Mouse (Mus musculus) embryo, embryonic 10.5 days (tissue): ENCODE measurements at regions not wholly inside any gene's neighbourhood (a gene's known extent, or its start where the extent isn't known, plus 50 kb on each side); places are given as distances from the start of the nearest gene placed in this dataset.

ENCODE experiments used
- DNase-seq: peaks from one replicate; pipeline ENCODE4 v3.0.0-alpha.2; 2015; ENCODE audit warnings: low spot score

DNA sequence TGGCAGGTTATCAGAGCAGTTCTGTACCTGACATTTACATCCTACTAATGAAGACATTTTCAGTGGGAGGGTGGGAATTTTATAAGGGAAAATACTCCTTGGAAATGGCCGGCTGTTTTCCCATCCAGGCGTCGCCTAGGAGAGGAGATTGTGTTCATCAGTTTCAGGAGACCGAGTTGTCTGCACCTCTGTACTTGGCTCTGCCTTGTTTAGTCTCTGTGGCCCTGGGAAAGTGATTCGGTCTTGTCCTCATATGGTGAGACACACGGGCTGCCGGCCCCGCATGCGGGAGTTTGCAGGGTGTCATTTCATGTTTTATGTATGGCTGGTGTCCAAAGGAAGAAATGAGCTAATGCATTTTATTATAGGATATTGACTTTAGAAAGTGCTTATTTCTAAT, 287.9 kb downstream of the Cd109 start:
- DNase-seq = no peak

DNA sequence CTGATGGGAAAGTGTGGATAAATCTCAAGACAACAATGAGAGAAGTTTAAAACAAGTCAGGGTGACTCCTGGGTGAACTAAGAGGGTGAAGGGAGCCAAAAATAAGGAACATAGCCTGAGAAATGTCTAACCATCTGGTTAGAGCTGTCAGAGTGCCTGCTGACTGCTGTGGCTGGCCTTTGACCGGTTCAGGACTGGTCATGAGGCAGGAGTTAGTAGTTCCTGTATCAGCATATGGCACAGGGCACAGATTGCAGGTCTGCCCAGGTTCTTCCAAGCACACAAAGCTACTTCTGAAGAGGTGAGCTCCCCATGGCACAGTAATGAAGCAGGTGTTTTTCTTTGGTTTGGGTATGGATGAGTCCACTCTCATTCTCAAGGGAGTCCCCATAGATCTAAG, 302.0 kb downstream of the Cd109 start:
- DNase-seq = no peak

DNA sequence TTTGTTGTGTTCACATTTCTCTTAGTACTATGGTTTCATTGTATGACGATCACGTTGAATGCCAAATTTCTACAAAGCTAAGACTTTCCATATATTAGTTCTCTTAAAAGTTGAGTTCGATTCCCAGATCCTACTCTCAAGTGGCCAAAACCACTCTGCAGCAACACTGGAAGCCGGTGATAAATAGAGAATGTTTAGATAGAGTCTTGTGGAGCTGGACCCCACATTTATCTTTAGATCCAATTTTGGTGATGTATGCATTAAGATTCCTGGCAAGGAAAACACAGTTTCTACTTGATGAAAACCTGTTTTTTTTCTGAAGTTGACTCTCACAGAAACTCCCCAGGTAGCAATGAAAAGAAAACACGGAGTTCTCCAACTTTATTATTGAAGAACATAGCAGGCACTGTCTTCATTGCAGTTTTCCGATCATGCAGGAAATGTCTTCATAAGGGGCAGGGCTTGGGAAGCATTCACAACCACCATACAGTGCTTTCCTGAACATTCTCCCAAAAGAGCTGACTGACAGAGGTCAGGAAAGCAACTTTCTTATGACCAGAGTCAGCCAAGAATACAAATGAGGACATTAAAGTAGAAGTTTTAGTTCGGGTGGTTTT, 310.7 kb downstream of the Cd109 start:
- DNase-seq = no peak

DNA sequence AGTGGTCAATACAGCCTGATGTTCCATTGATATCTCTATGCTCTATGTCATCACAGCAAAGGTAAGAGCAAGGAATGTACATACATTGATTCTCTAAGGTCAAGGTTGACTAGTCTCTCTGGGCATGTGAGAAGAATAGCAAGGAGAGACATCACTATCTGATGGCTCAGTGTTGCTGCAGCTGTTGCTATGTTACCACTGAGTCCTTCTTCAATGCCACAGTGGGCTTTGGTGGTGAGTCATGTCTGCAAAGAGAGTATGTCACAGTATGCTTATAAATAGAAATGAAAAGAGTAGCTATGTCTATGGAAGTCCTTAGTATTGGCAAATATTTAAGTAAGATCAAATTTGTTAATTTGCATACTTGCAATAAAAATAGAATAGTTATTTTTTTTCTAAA, 326.3 kb downstream of the Cd109 start:
- DNase-seq = no peak

DNA sequence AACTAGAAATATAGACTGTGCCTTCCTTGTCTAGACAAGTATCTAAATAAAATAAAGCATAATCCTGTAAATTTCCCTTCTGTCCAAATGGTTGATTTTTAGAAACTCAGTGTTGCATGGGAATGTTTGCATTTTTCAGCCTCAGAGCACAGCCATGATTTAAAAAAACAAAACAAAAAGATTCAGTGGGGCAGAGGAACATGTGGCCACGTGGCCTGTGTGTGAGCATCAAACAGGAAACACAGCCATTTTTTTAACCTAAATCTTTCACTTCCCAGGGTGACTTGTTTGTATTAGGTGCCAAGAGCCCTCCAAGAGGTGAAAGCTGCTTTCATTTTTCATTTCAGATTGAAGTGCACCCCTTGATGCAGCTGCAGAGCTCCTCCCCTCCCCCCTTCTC, 349.5 kb downstream of the Cd109 start:
- no peak for DNase-seq

DNA sequence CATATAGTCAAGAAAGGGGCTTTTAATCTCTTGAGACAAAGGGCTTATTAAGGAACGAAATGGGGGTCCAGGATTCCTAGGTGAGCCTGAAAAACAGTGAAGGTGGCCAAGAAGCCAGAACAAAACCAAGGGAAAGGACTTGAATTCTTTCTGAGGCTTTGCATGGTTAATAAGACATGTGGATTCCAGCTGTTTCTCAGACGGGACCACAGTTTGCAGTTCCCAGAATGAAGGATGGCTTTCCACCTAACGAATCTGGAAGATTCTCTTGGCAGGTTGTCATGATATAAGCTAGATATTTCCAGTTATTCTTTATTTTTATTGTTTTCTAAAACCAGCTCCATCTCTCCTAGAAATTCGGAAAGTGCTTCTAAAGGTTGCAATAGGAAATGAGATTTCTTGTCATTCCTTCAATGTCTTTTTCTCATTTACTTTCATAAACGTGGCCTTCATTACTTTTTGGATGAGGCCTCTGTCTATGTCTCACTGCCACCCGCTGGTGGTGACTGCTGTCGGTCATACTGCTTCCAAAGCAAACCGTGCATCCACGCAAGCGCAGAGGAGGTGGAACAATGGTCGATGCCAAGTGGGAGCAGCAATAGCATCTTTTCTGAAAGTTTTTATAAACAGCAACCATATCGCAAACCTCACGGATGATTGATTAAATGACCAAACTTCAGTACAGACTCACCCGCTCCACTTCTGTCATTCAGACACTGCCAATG, 350.0 kb downstream of the Cd109 start:
- peak; percentile 30 for DNase-seq

DNA sequence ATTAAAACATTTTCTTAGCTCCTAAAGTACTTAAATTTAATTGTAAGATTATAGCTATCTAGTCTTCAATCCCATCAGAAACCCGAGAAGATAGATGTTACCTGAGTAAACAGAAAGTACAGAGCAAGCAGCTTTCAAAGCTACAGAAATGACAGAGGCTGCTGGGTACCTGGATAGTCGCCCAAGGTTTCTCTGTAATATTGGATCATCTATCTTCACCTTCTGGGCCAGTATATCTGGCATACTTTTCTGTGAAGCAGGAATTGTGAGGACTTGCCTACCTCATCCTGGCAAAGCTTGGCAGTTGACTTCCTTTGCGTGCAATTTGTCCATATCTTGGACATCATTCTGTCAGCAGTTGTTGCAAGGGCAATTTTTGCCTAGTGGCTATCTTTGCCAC, 356.4 kb downstream of the Cd109 start:
- DNase-seq = no peak

DNA sequence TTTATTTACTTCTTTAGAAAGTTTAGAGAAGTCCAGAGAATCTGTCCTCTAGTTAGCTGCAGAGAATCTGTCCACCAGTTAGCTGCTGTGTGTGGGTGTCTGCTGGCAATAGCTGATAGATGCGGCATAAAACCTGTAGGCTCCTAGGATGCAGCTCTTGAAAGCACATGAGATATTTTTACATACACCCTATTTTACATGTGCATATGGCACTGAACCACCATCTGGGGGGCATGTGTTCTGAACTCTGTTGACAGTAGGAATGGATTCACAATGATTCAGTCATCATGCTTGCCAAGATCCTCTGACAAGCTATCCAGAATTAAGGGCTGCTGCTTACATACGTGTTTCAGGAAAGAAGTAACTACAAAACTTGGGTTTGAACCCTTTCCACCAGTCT, 368.4 kb downstream of the Cd109 start:
- DNase-seq = no peak

DNA sequence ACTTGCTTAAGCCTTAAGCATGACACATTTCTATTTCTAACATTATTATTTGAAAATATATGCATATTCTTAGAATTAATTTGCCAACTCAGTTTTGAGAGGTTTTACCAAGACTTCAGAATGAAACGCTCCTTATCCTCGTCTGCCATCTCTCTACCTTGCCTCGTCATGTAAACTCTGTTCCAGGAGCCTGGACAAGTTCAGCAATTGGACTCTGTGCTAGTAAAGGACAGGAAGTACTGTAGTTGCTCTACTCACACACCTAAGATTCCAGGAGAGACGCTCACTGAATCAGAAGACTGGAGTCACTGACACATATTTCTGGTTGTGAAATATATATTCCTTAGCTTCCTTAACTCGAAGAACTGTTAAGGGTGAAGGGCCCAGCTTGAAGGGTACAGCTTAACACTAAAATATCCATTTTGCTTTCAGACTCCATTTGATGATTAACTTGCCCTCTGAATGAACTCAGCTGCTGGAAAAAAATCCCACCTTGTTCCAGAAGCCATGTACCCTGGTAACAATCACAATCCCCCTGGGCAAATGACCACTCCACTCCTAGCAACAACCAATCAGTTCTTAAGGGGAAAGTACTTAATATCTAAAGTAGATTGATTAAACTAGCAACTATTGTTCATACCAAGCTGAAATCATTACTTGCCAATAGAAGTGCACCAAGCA, 370.0 kb downstream of the Cd109 start:
- no peak for DNase-seq

DNA sequence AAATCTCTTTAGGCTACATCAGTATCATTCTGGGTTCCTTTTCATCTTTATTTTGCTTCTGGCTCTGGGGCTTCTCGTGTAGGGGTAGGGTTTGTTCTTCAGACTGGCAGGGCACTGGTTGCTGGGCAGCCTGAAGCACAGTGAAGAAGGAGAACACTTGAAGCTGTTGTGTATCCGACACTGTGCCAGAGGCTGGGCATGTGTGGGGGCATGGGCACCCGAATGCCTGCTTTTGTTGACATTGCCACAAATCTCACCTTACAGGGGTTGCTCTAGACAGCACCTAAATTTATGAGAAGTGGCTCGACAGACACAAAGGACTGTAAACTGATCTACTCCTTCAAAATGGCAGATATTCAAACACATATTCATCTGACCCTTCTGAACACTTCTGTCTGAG, 376.0 kb downstream of the Cd109 start:
- no peak for DNase-seq

DNA sequence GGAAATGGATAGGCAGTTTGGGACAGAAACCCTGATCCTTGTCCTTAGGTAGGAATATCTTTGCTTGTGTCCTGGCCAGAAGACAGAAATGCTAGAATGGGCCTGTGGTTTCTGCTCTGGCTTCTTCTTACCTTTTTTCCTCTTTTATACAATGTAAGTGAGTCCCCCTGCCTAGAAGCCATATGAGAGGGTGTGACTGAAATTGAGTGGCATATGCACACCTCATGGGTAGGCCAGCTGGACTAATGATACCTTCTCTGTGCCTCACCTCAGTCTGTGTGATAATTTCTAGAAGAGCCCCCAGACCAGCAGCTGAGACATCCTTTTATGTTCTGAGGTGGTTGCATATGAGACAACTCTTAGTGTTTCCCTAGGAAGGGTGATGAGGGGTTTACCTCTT, 385.7 kb downstream of the Cd109 start:
- no peak for DNase-seq

DNA sequence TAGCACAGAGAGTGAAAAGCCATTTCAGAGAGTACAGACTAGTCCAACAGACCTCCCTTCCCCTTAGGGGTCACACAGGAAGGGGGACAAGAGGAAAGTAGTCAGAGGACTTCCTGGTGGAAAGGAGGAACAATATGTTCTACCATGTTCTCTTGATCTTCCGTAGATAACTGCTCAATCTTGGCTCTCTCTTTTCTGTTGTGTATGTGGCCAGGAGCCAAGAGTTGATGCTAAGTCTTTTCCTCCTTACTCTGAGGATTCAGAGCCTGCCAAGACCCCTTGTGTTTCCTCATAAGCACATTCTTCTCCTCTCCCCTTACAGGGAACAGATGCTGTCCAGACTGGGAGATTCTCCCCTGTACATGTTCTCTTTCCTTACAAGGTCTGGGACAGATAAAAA, 386.6 kb downstream of the Cd109 start:
- no peak for DNase-seq

DNA sequence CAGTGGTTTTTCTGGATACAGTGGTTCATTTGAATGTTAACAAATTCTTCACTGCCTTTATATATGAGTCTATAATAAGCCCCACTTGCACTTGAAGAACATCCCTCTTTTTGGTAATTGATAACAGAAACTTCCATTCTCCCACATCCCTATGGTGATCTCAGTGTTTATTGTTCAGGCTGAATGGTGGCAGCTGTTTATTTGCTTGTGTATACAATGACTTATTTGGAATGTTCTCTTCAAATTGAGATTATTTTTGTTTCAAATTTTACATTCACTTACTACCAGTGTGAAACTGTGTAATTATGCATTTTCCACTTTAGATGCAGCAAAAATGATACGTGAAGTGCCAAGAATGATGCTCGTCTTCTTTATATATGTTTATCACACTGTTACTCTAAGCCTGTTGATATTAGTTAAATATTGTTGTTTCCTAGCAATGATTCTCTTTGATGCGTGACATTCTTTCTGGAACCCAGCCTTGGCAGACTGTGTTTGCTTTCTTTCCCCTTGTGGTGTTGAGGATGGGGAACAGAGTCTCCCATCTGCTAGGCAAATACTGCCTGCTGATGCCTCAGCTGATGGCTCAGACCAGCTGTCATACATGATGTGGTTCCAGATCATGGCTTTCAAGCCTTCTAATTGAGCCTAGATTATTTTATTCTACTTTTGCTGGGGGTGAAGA, 389.1 kb downstream of the Cd109 start:
- DNase-seq = no peak

DNA sequence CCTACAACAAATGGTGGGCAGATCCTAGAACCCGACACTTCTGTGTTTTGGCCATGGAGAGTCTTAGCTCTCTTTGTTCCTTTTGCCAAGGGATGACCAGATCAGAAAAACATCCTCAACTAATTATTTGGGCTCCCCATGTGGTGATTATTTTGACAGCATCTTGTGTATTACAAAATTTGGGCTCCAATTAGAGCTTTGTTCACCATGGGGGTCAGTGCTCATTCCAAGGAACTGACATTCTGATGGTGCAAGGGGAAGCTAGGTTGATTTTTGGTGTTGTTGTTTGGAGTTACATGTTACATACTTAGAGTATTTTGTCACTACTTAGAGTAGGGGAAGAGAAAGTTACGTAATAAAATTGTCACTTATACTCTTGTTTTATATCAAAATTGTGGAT, 406.9 kb downstream of the Cd109 start:
- DNase-seq = no peak

DNA sequence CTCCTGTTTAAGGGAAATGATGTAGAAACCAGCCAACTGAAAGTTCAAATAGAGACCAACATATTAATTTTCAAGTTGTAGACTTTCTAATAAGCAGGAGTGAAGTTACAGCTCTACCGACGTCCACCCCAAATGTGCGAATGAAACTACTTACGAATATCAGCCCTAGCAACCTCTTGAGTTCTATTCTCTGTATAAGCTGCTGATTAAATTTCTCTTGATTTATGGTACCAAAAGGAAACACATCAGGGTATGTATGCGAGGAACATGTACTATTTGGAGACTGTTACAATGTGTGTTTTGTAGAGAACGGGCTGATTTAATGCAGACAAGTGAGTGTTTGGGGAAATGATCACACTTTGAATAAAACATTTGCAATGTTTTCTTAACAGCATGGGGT, 412.9 kb downstream of the Cd109 start:
- no peak for DNase-seq

DNA sequence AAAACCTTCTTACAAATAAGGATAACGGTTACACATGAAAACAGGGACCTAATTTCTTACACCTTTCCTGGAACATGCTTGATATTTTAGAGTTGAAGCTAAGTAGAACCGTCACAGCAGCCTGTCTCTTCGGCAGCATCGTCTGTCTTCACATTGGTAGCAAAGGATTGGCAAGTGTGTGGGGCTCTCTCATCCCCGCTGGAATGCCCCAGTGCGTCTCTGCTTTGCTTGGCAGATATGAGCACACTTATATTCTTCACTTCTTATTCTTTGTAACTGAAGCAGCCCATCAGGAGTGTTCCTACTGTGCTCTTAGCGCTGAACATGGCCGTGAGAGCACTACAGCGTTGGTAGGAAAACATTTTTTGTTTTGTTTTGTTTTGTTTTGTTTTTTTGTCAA, 414.1 kb downstream of the Cd109 start:
- DNase-seq = no peak

DNA sequence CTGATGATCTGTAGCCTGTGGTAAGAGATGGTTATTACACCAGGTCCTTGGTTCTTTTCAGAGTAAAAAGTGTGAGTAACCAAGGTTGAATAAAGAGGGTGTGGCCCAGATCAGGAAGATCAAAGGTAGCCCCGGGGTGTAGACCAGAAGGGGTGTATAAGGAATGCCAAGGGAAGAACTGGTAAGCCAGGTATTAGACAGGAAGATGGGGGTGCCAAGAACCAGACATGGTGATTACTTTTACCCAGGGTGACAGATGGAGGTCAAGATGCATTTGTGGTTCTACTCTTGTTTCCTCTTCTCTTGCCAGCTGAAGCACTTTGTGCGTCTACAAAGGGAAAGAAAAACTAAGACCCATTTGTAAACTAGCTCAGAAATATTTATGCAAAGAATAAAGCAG, 420.3 kb downstream of the Cd109 start:
- DNase-seq = no peak

DNA sequence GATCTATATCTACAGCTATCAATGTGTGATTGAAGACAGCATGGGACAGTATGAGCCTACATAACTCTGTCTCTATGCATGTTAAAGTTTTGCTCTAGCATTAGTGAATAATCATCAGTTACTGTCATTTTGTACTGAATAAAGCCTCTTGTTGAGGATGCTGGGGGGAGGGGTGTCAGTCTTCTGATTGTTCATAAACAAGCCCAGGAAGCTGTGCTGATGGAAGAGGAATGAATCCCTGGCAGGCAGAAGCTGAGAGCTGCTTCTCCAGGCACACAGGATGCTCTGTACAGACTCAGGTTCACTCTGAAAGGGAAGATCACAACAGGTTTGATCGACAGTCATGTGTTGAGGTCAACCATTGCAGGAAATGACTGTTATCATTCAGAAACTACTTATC, 421.7 kb downstream of the Cd109 start:
- DNase-seq = no peak

DNA sequence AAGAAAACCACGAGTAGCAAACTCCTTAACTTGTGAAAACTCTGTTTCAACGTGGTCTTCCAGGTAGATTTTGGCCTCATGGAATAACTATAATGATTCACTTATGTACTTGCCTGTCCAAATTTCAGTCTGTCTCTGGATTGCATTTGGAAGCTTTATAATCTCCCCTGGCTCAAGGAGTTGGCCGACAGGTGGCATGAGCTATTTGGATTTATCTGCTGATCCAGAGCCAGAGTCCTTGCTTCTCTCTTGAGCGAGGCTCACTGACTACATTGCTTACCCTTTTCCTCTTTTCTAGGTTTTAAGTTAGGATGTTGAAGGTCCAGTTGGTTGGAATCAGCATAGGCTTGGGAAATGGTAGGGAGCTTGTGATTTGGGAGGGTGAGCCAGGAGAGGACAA, 423.6 kb downstream of the Cd109 start:
- DNase-seq = no peak

DNA sequence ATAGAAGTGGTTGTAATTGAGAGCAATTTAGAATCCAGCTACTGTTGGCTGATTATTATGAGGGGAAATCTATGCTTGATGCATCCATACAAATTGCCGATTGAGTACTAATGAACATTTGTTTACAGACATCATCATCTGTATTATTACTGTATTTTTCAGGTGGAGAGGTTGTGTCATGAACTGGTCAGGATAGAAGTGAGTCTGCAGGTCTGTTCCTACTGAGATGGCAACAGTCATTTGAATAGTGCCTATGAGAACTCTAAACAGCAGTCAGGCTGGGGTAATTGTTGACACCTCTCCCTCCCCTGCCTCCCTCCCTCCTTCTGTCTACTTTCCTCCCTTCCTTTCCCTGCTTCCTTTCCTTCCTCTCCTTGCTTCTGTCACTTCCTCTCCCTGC, 429.0 kb downstream of the Cd109 start:
- no peak for DNase-seq

DNA sequence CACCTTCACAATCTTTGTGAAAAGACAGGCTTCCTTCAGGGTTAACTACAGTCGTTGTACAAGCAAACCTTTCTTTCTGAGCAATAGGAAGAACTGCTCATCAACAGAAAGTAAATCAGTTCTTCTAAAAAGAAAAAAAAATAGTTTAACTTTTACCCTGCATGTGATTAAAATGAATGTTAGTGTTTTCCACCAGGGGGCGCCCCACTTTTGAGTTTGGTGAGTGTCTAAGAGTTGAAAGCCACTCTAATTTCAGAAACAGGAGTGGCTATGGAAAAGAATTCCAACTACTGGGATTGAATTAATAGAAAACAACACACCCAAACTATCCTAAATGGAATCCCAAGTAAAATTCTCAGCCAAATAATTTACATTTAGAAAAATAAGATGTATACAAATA, 430.0 kb downstream of the Cd109 start:
- peak; percentile 58 for DNase-seq

DNA sequence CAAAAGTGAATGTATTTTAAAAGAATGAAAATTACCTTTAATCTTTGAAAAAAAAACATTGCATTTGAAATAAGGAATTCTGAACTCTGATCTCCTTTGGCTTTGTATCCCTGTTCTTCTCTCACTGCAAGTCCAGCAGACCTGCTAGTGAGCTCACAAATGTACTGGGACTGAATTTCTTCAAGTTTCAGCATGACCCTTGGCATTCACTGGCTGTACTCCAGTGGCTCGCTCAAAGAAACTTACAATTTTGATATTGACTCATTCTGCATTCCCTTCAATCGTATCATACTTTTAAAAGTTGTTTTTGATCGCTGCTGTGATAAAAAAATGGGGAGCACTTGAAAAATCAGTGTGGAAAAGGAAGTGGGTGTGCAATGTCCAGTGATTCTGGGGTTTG, 456.6 kb downstream of the Cd109 start:
- no peak for DNase-seq

DNA sequence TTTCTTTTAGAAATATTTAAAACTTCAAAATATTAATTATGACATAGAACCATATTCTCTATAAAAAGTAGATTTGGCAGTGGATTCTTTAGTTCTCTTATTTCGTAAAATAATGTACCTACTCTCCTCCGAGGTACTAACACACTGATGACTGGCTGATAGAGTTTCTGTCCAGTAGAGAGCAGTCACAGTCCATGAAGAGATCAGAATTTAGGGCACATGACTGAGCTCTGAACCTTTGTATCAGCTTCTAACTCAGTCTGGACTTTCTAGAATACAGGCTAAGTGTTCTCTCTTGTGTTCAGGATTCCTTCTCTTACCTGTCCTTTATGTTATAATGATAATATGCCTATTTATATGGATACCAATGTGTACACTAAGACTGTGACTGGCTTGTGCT, 494.3 kb downstream of the Cd109 start:
- peak; percentile 53 for DNase-seq
